Mouse (Mus musculus) layer of hippocampus, postnatal 36 days (tissue): ENCODE measurements around the gene Mrps18b. TPM values are rescaled to one million over a fixed set of nuclear protein-coding genes. Genes with fewer than 3 reads are reported as not detected.

ENCODE experiments used
- DNase-seq, 2 experiments: peaks; one replicate each; pipeline ENCODE4 v3.0.0; 2022
- microRNA-seq, 2 experiments: library from miRNA; unstranded; fragments of <30 nt; microRNA quantifications; one replicate each; pipeline ENCODE4 v1.2.0; 2021
- total RNA-seq, 2 experiments: library from RNA; stranded (reverse); gene quantifications; 2 replicates each; pipeline ENCODE4 v1.2.3; 2021

Gene Mrps18b
- total RNA-seq, 2 experiments from 2014 or later, result 37.0 to 39.3 TPM

- DNase-seq, result no peak
These were observed 41.5 kb downstream of the Mrps18b start for GRCm38 (mm10) chr17:35874721-35875120.

- peak; percentile 84 to 85 for DNase-seq
These were observed 42.2 kb downstream of the Mrps18b start for GRCm38 (mm10) chr17:35873774-35874519.

DNA sequence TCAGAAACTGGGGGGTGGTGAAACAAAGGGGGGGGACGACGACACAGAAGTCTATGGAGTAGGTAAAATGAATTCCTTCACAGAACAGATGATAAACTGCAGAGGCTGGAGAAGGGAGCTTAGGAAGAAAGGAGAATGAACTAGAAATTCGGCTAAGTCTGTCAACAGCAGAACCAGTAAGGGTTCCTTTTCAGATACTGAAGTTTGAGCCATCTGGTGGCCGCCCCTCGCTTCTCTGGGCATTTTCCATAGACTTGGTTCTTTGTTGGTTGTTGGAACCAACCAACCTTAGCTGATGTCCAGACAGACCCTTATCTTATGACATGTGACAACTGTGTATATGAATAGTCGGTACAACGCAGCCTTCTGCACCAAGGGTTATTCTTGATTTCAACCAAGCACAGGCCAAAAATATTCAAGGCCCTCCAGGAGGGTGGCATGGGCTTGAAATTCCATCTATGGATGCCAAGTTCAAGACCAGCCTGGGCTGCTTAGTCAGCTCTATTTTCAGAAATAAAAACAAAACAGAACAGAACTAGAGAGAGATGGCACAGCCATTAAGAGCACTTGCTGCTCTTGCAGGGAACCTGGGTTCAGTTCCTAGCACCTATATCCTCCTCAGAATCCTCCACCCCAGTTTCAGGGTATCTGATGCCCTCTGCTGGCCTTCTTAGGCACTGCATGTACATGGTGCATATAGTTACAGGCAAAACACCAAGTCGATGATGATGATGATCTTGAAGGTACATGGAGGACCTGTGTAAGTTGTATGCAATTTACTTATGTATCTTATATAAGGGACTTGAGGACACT is 45.1 kb downstream of the Mrps18b start:
- no peak for DNase-seq

DNA sequence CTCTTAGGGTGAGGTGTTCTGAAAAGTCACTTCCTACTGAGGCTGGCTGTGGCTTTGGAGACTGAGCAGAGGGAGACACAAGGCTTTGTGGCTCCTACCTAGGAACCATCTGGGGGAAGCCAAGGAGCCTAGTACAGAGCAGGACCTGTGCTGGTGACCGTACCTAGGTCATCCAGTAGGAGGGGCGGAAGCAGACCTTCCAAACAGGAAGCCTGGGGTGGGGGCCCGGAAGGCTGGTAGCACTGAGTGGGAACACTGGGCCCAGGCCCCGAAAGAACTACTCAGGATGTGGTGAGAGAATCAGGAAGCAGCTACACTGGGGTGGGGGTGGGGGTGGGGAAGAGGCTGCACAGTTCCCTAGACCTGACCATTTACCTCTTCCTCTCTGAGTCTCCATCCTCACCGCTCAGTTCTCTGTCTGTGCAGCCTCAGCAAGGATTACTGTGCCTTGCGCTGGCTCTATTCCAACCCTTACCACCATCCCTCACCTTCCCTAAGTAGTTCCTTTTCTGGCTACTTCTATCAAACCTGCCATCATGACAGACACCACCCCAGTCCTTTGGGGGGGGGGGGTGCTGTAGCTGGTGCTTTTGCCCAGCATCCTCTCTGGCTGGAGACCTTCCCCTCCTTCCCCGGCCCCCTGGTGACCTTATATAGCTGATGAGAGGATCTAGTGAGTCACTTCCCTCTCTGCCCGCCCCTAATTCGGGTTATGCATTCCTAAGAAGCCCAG is 45.9 kb downstream of the Mrps18b start:
- DNase-seq, result no peak

DNA sequence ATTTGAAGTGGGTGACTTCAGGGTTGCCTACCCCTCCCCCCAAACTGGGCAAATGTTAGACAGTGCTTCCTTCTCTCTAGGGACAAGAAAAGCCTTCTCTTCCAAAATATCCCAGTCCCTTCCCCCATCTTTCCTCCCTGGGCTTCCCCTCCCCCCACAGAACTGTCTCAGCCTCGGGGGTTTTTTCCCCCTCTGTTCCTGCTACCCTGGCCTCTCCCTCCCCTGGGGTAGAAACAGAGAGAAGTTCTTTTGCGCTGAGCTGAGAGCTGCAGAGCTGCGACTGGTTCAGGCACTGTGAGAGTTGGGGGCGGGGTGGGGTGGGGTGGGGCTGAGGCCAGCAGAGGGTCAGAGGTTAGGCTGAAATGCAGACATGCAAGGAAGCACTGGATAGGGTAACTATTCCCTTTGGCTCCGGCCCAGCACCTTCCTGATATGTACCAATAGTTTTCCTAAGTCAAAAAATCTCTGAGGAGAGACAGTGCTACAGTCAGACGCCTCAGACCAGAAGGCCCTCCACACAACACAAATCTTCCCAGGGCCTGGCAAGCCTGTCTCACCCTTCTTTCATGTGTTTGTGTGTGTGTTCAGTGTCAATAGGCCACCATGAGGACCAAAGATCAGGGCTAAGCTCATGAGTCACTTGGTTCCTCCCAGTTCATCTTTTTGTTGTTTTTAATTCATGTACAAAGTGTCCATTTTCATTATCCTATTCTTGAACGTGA is 46.7 kb downstream of the Mrps18b start:
- DNase-seq, result no peak

DNA sequence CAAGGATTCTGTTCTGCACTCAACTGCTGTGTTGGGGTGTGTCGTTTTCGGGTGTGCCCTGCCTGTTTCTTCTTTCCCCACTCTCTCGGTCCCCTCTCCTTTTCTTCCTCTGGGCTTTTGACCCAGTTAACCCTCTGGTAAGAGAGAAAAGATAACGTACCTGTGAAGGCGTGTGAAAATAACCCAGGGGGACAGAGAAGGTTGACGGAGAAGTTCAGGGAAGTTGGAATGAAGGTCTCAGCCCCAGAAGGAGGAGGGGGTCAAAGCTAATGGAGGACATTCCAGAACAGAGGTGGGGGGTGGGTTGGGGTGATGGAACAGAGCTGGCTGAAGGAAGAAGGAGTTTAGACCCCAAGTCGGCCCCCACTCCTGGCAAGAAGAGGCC is 47.2 kb downstream of the Mrps18b start:
- no peak for DNase-seq

- no peak for DNase-seq
These were observed 47.9 kb downstream of the Mrps18b start for GRCm38 (mm10) chr17:35868165-35868820.

DNA sequence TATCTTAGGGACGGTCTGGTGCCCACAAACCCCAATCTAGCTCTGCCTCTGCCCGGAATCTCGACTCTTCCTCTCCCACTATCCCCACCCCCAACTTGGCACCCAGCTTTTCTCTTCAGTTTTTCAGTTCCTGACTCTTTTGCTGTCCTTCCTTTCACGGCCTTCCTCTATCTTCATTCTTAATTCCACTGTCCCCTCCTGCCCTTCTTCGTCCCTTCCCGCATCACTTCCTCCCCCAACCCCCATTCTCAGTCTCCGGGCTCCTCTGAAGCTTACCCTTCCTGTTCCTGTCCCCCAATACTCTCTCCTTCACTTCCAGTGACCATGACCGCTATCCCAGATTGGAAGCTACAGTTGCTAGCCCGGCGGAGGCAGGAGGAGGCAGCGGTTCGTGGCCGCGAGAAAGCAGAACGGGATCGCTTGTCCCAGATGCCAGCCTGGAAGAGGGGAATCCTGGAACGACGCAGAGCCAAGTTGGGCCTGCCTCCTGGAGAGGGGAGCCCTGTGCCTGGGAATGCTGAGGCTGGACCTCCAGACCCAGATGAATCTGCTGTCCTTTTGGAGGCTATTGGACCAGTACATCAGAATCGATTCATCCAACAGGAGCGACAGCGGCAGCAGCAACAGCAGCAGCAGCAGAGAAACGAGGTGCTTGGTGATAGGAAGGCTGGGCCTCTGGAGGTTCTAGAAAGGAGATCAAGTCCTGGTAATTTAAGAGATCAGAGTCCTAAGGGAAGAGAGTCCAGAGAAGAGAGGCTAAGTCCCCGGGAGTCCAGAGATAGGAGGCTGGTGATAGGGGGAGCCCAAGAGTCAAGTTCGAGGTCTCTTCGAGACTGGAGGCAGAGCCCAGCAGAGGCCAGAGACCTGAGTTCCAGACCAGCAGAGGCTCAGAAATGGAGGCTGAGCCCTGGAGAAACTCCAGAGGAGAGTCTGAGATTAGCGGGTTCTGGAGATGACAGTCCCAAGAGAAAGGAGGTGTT is 49.0 kb downstream of the Mrps18b start:
- no peak for DNase-seq

DNA sequence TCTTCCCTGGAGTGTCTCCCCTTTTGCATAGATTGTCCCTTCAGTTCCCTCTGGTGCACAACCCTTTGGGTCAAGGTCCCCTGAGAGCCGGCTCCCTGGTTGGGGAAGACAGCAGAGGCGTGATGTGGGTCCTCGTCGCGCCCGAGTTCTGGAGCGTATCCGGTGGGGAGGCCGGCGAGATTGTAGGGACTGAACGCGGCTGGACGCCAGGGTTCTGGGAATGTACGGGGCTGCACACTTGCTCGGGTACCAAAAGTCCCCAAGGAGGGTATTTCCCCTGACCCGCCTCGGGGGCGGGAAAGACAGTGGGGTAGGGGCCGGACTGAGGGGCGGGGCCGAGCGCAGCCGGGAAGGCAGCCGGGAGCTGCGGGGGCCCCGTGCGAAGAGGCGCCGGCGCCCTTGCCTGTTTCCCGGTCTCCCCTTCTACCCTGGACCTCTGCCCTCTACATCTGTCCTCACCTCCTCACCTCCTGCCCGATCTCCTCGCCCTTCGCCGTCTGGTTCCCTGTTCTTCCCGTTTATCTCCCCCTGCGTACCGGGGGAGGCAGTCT is 49.8 kb downstream of the Mrps18b start:
- DNase-seq, result no peak

DNA sequence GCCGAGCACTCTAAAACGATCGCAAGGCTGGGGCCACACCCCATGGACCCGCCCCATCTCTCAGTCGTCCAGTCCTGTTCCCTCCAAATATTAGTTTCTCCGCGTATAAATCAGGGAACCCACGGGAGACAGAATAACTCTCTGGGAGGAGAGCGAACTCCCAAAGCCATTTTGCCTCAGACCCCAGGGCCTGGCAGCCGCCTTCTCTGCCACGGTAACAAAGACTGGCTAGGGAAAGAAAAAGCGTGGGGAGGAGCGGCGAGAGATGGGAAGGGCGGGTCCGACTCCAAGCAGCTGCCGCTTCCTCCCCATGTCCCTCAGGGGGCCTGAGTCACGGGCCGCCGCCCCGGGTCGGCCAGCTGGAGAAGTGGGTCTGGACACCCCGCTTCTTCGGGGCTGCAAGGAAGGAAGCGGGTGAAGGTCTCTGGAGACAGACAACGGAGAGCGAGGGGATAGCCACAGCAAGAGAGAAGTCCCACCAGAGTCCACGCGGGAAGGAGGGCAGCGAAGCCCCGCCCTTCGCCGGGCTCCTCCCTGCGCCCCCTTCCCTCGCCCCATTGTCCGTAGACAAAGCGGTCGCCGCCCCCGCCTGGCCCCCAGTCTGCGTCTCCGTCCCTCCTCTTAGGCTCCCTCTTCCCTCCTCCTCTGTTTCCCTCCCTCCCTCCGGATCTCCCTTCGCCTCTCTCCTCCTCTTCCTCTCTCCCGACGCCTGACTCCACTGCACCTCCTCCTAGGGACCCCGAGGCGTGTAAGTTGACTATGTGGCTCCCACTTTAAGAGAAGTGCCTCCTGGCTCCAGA is 50.5 kb downstream of the Mrps18b start, which contains the start of gene Ppp1r18:
Gene Ppp1r18, plus strand, starts transcription at position 113 of the 800 bp plus-strand sequence.
- no peak for DNase-seq

GRCm38 (mm10) chr17:35864832-35865353 is 51.3 kb downstream of the Mrps18b start:
- no peak for DNase-seq

- DNase-seq, result peak; percentile 92 to 93
These were observed 54.9 kb downstream of the Mrps18b start, which contains the start of gene Nrm for GRCm38 (mm10) chr17:35861198-35861857. Gene Nrm, plus strand, starts transcription at chr17:35861318.

GRCm38 (mm10) chr17:35860831-35861197 is 55.4 kb downstream of the Mrps18b start:
- no peak for DNase-seq

Small RNA genes within 50 kb of the gene (microRNA-seq; reads per million reads assigned to microRNA genes)
- gene Gm28033 (0 reads per million in 2 experiments), gene Mir1894 (0 to 0.30 reads per million in 2 experiments), gene Mir877 (247 to 325 reads per million in 2 experiments)

Other genes starting within 250 kb of the Mrps18b start
- gene Vars2, start 248.8 kb downstream of the Mrps18b start, total RNA-seq, result 10 to 100 TPM; 41.8 to 43.4 TPM
- gene Gtf2h4, start 242.7 kb downstream of the Mrps18b start, total RNA-seq, result 10 to 100 TPM; 31.1 to 32.1 TPM
- gene Ddr1, start 211.8 kb downstream of the Mrps18b start, total RNA-seq, result 10 to 100 TPM; 62.7 to 63.9 TPM
- 1 to 10 TPM; 4.2 to 6.5 TPM for gene Ier3, start 94.7 kb downstream of the Mrps18b start, total RNA-seq
- 100 to 1,000 TPM; 124 to 132 TPM for gene Flot1, start 93.2 kb downstream of the Mrps18b start, total RNA-seq
- gene Tubb5, start 78.1 kb downstream of the Mrps18b start, total RNA-seq, result 100 to 1,000 TPM; 360 to 381 TPM
- 10 to 100 TPM; 13.1 to 19.5 TPM for gene Mdc1, start 74.9 kb downstream of the Mrps18b start, total RNA-seq
- gene Nrm, start 55.1 kb downstream of the Mrps18b start, total RNA-seq, result 1 to 10 TPM; 1.5 to 2.2 TPM
- gene Ppp1r18, start 50.8 kb downstream of the Mrps18b start, total RNA-seq, result 1 to 10 TPM; 7.4 to 9.5 TPM
- 10 to 100 TPM; 32.0 to 37.4 TPM for gene Dhx16, start 36.6 kb downstream of the Mrps18b start, total RNA-seq
- 10 to 100 TPM; 56.3 to 57.9 TPM for gene 2310061I04Rik, start 19.0 kb downstream of the Mrps18b start, total RNA-seq
- 10 to 100 TPM; 60.6 to 61.7 TPM for gene Atat1, start 6.3 kb downstream of the Mrps18b start, total RNA-seq
- gene Ppp1r10, start within 50 bp of the Mrps18b start, total RNA-seq, result 10 to 100 TPM; 78.6 to 82.8 TPM
- gene Abcf1, start 53.4 kb upstream of the Mrps18b start, total RNA-seq, result 10 to 100 TPM; 70.0 to 71.3 TPM
- gene Gnl1, start 63.5 kb upstream of the Mrps18b start, total RNA-seq, result 100 to 1,000 TPM; 139 to 143 TPM
- gene Prr3, start 63.8 kb upstream of the Mrps18b start, total RNA-seq, result 10 to 100 TPM; 47.7 to 53.8 TPM
- gene H2-T24, start 104.2 kb upstream of the Mrps18b start, total RNA-seq, result 1 to 10 TPM; 2.5 to 2.8 TPM
- gene H2-T23, start 116.5 kb upstream of the Mrps18b start, total RNA-seq, result 1 to 10 TPM; 4.7 to 5.0 TPM
- 10 to 100 TPM in 1 of 2 experiments, 1 to 10 TPM in 1; 9.0 to 11.0 TPM for gene H2-T22, start 126.4 kb upstream of the Mrps18b start, total RNA-seq
- gene Gm6034, start 126.6 kb upstream of the Mrps18b start, total RNA-seq, result under 1 TPM in 1 of 2 experiments, not detected in 1; 0.22 TPM
- gene Gm11127, start 142.0 kb upstream of the Mrps18b start, total RNA-seq, result 1 to 10 TPM; 1.2 to 1.9 TPM
- gene Gm19684, start 205.3 kb upstream of the Mrps18b start, total RNA-seq, result under 1 TPM in 1 of 2 experiments, not detected in 1; 0.23 TPM
- gene Gm7030, start 213.0 kb upstream of the Mrps18b start, total RNA-seq, result not detected